Mouse (Mus musculus) thymus, adult 2 months (tissue): ENCODE results near the gene Sele. TPM values are rescaled to one million over a fixed set of nuclear protein-coding genes. Genes with fewer than 3 reads are reported as not detected.

Experiments
- DNase-seq: peaks from one replicate; pipeline ENCODE4 v3.0.0; 2021
- H3K27ac ChIP-seq: fragments of 200-500 bp; 2 replicates; pipeline ENCODE4 v1.5.1; 2012; ENCODE audit warnings: low read length, control low read depth; ENCODE audit not compliant: control insufficient read depth, insufficient read depth
- H3K27me3 ChIP-seq: fragments of 200-500 bp; 2 replicates; pipeline ENCODE4 v1.6.1; 2012; ENCODE audit warnings: mild to moderate bottlenecking, low read length, moderate library complexity, mixed read lengths; ENCODE audit not compliant: control insufficient read depth, insufficient read depth
- H3K36me3 ChIP-seq: fragments of 200-500 bp; 2 replicates; pipeline ENCODE4 v1.6.1; 2012; ENCODE audit warnings: mild to moderate bottlenecking, low read length, moderate library complexity; ENCODE audit not compliant: control insufficient read depth, insufficient read depth
- H3K4me1 ChIP-seq: fragments of 200-500 bp; replicated peaks from 2 replicates; pipeline ENCODE4 v1.6.1; 2012; ENCODE audit warnings: low read length; ENCODE audit not compliant: control insufficient read depth, insufficient read depth
- H3K4me3 ChIP-seq: fragments of 200-500 bp; 2 replicates; pipeline ENCODE4 v1.5.1; 2012; ENCODE audit warnings: mild to moderate bottlenecking, low read length, control low read depth, moderate library complexity; ENCODE audit not compliant: control insufficient read depth, insufficient read depth
- CTCF ChIP-seq: fragments of 200-500 bp; IDR thresholded peaks from 2 replicates; pipeline ENCODE4 v1.5.1; 2012; ENCODE audit warnings: mild to moderate bottlenecking, control low read depth, low read length, moderate library complexity, borderline replicate concordance; ENCODE audit not compliant: control insufficient read depth, poor library complexity, insufficient read depth; ENCODE audit errors: extremely low read depth
- POLR2A ChIP-seq: fragments of 200-500 bp; IDR thresholded peaks from 2 replicates; pipeline ENCODE4 v1.6.1; 2012; ENCODE audit warnings: mild to moderate bottlenecking, low read length, control low read depth, moderate library complexity; ENCODE audit not compliant: control insufficient read depth, poor library complexity, insufficient read depth; ENCODE audit errors: extremely low read depth
- WGBS: fragments of 180-500 bp; shearing (Covaris S2); methylation state at CpG from one replicate; pipeline ENCODE4 v1.1.7; 2018; 5-methylcytosine and 5-hydroxymethylcytosine counted together
- polyA plus RNA-seq: library from polyadenylated mRNA; depleted of rRNA; stranded (reverse); fragments of >200 nt; gene quantifications from 2 replicates; pipeline ENCODE4 v1.2.3, GENCODE M21; 2012

The Sele gene
- polyA plus RNA-seq, 1 experiment = 0.18 TPM

- TF ChIP-seq CTCF (no peak), POLR2A (no peak)
- Histone ChIP-seq H3K27ac (no peak overlapping the region), H3K27me3 (no peaks in the 10 kb centered on the region), H3K4me1 (peaks cover 4% of the 10 kb centered on the region; the same call in 1 of the 2 replicates), H3K4me3 (no peak overlapping the region), H3K36me3 (no peaks in the 10 kb centered on the region)
- 90% methylated on average over 4 of the region's 4 CpGs for WGBS
- no peak for DNase-seq
Observed at GRCm38 (mm10) chr1:164060071-164060470, 12.0 kb downstream of the Sele start.

GRCm38 (mm10) chr1:164061278-164061677, 13.2 kb downstream of the Sele start:
- WGBS = 1% methylated on average over 4 of the region's 4 CpGs
- DNase-seq = peak; percentile 63

GRCm38 (mm10) chr1:164061925-164062324, 13.9 kb downstream of the Sele start, which contains the start of gene Sell:
Gene Sell, plus strand, starts transcription at chr1:164061982.
- Histone ChIP-seq H3K36me3 (peaks cover 14% of the 10 kb centered on the region), H3K4me3 (no peak within 1 kb of the TSS), H3K4me1 (peaks cover 7% of the 10 kb centered on the region), H3K27me3 (no peaks in the 10 kb centered on the region), H3K27ac (peak within 1 kb of the TSS; percentile 73)
- peak; percentile 80 for DNase-seq
- WGBS = 2% methylated on average over 4 of the region's 4 CpGs
- TF ChIP-seq POLR2A = no peak; the same call in 1 of the 2 replicates
- no peak for TF ChIP-seq CTCF

More at GRCm38 (mm10) chr1:164061278-164061677, 13.2 kb downstream of the Sele start:
- Histone ChIP-seq H3K4me1 (peaks cover 7% of the 10 kb centered on the region), H3K4me3 (no peak overlapping the region), H3K36me3 (peaks cover 11% of the 10 kb centered on the region), H3K27ac (peak overlapping the region; percentile 18), H3K27me3 (no peaks in the 10 kb centered on the region)
- TF ChIP-seq POLR2A = no peak
- TF ChIP-seq CTCF = no peak

- H3K4me1 ChIP-seq = peaks cover 9% of the 10 kb centered on the region
Observed at GRCm38 (mm10) chr1:164062856-164063255, 14.8 kb downstream of the Sele start.

GRCm38 (mm10) chr1:164063745-164064144, 15.7 kb downstream of the Sele start:
- TF ChIP-seq POLR2A (no peak), CTCF (no peak)
- DNase-seq = peak; percentile 56
- no peak overlapping the region for H3K4me3 ChIP-seq
- WGBS = 5% methylated on average over 3 of the region's 3 CpGs
- peaks cover 11% of the 10 kb centered on the region for H3K4me1 ChIP-seq
- H3K27me3 ChIP-seq = no peaks in the 10 kb centered on the region
- H3K36me3 ChIP-seq = peaks cover 21% of the 10 kb centered on the region
- H3K27ac ChIP-seq = peak overlapping the region; percentile 55; the same call in 1 of the 2 replicates

More at GRCm38 (mm10) chr1:164062856-164063255, 14.8 kb downstream of the Sele start:
- H3K4me3 ChIP-seq = no peak overlapping the region
- H3K27ac ChIP-seq = peak overlapping the region; percentile 56; the same call in 1 of the 2 replicates
- H3K36me3 ChIP-seq = peaks cover 21% of the 10 kb centered on the region
- TF ChIP-seq CTCF (no peak), POLR2A (no peak)
- H3K27me3 ChIP-seq = no peaks in the 10 kb centered on the region
- WGBS = 8% methylated on average over 2 of the region's 2 CpGs
- DNase-seq = no peak

GRCm38 (mm10) chr1:164069261-164069660, 21.2 kb downstream of the Sele start:
- H3K4me3 ChIP-seq = no peak overlapping the region
- no peaks in the 10 kb centered on the region for H3K27me3 ChIP-seq
- peaks cover 31% of the 10 kb centered on the region for H3K4me1 ChIP-seq
- peaks cover 47% of the 10 kb centered on the region for H3K36me3 ChIP-seq
- no peak for TF ChIP-seq POLR2A
- no peak for TF ChIP-seq CTCF
- H3K27ac ChIP-seq = no peak overlapping the region
- DNase-seq = no peak

- Histone ChIP-seq H3K36me3 (peaks cover 44% of the 10 kb centered on the region), H3K27me3 (no peaks in the 10 kb centered on the region), H3K4me3 (no peak overlapping the region), H3K4me1 (peaks cover 31% of the 10 kb centered on the region), H3K27ac (peak overlapping the region; percentile 48)
- WGBS = 93% methylated on average over 4 of the region's 4 CpGs
- TF ChIP-seq CTCF (no peak), POLR2A (no peak)
- no peak for DNase-seq
Observed at GRCm38 (mm10) chr1:164070461-164070860, 22.4 kb downstream of the Sele start.

GRCm38 (mm10) chr1:164071111-164071510, 23.1 kb downstream of the Sele start:
- DNase-seq = peak; percentile 72
- Histone ChIP-seq H3K36me3 (peaks cover 39% of the 10 kb centered on the region), H3K4me1 (peaks cover 33% of the 10 kb centered on the region), H3K4me3 (no peak overlapping the region), H3K27me3 (no peaks in the 10 kb centered on the region), H3K27ac (peak overlapping the region; percentile 84)
- no peak for TF ChIP-seq CTCF
- TF ChIP-seq POLR2A = no peak
- WGBS = 7% methylated on average over 7 of the region's 7 CpGs
